Mouse (Mus musculus): ENCODE results near the gene 1700019N19Rik. TPM values are rescaled to one million over a fixed set of nuclear protein-coding genes. Genes with fewer than 3 reads are reported as not detected.

The 1700019N19Rik gene
- total RNA-seq (2023) = not detected in 2 replicates

GRCm38 (mm10) chr19:58794284-58794683 lies at the start of gene 1700019N19Rik:
1700019N19Rik (minus strand) TSS chr19:58794461.

DNA sequence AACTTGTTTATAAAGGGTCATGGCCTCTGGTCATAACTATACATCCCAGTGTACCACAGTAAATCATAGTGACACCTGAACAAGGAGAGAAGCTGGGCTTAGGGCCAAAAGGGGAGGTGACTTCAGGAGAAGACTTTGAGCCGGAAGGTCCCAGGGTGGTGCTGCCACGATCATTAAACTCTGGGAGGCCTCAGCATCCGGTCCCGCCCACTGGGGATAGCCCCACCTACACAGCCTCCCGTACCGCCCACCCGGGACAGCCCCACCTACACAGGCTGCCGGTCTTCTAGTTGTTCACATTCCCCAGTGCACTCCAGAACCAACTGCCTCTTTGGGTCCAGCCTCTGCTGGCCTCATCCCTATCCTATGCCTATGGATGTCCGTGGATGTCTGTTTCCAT lies 34.8 kb downstream of the 1700019N19Rik start, which contains the start of gene Pnliprp2:
TSS of gene Pnliprp2 (plus strand) at position 297 of the 400 bp plus-strand sequence.

Other genes with a start within 250 kb of the 1700019N19Rik start
- not detected in 2 replicates for gene Pnlip, start 142.0 kb downstream of the 1700019N19Rik start, total RNA-seq (2023)
- gene Pnliprp1, start 65.6 kb downstream of the 1700019N19Rik start, total RNA-seq (2023) = not detected in 2 replicates
- gene Pnliprp2, start 34.7 kb downstream of the 1700019N19Rik start, total RNA-seq (2023) = not detected in 2 replicates
- gene Eno4, start 149.0 kb upstream of the 1700019N19Rik start, total RNA-seq (2023) = not detected in 2 replicates
- 5.5 and 6.8 TPM in 2 replicates for gene Hspa12a, start 149.2 kb upstream of the 1700019N19Rik start, total RNA-seq (2023)